Mouse (Mus musculus) layer of hippocampus, postnatal 10 days (tissue): ENCODE data around the gene Dnah10. TPM values are rescaled to one million over a fixed set of nuclear protein-coding genes. Genes with fewer than 3 reads are reported as not detected.
A peak's percentile ranks its signal among the peaks of the same experiment; 100 is the strongest.

Experiments used
- DNase-seq, 2 experiments: peaks; one replicate each; pipeline ENCODE4 v3.0.0; 2021; ENCODE audit warnings: low spot score in 2 of 2
- total RNA-seq, 2 experiments: library from RNA; stranded (reverse); gene quantifications; 2 replicates each; pipeline ENCODE4 v1.2.3; 2021

The Dnah10 gene
- total RNA-seq, 2 experiments from 2014 or later, result 0.54 to 0.78 TPM

GRCm38 (mm10) chr5:124862871-124863741, 138.2 kb downstream of the Dnah10 start:
- no peak for DNase-seq

- peak; percentile 73 to 81 for DNase-seq
Measured at GRCm38 (mm10) chr5:124868981-124869380, 144.1 kb downstream of the Dnah10 start.

- DNase-seq, result no peak
Measured at GRCm38 (mm10) chr5:124872033-124872432, 147.1 kb downstream of the Dnah10 start.

- DNase-seq, result no peak
Measured at GRCm38 (mm10) chr5:124873096-124873495, 148.2 kb downstream of the Dnah10 start.

- no peak for DNase-seq
Measured at GRCm38 (mm10) chr5:124873890-124874601, 149.2 kb downstream of the Dnah10 start.

- no peak for DNase-seq
Measured at GRCm38 (mm10) chr5:124879251-124879650, 154.4 kb downstream of the Dnah10 start.

- no peak for DNase-seq
Measured at GRCm38 (mm10) chr5:124879801-124880200, 154.9 kb downstream of the Dnah10 start.

GRCm38 (mm10) chr5:124883877-124884276, 159.0 kb downstream of the Dnah10 start:
- peak; percentile 56 to 62 for DNase-seq

Other genes with a start within 250 kb of the Dnah10 start
- gene Rilpl2, start 246.7 kb upstream of the Dnah10 start, total RNA-seq, result 10 to 100 TPM; 22.4 to 25.2 TPM
- 10 to 100 TPM; 20.9 to 32.7 TPM for gene Snrnp35, start 242.0 kb upstream of the Dnah10 start, total RNA-seq
- gene Rilpl1, start 193.7 kb upstream of the Dnah10 start, total RNA-seq, result 10 to 100 TPM; 28.9 to 31.0 TPM
- gene Tmed2, start 184.4 kb upstream of the Dnah10 start, total RNA-seq, result 100 to 1,000 TPM in 1 of 2 experiments, 10 to 100 TPM in 1; 95.6 to 113 TPM
- gene Ddx55, start 172.2 kb upstream of the Dnah10 start, total RNA-seq, result 10 to 100 TPM; 26.4 to 30.2 TPM
- 10 to 100 TPM; 42.4 to 49.1 TPM for gene Eif2b1, start 146.0 kb upstream of the Dnah10 start, total RNA-seq
- gene Gtf2h3, start 145.9 kb upstream of the Dnah10 start, total RNA-seq, result 10 to 100 TPM; 29.0 to 31.0 TPM
- 10 to 100 TPM; 46.7 to 51.6 TPM for gene Atp6v0a2, start 96.5 kb upstream of the Dnah10 start, total RNA-seq
- gene Ccdc92, start 137.3 kb downstream of the Dnah10 start, total RNA-seq, result 10 to 100 TPM; 40.9 to 45.2 TPM
- 10 to 100 TPM; 52.3 to 52.6 TPM for gene Zfp664, start 137.6 kb downstream of the Dnah10 start, total RNA-seq